Mouse (Mus musculus) ES-Bruce4 (cell line): ENCODE results near the gene Lipe. TPM values are rescaled to one million over a fixed set of nuclear protein-coding genes. Genes with fewer than 3 reads are reported as not detected.

Experiments used
- H3K27ac ChIP-seq: 2 replicates; pipeline ENCODE4 v1.5.1; 2012; ENCODE audit warnings: low read length, inconsistent platforms; ENCODE audit not compliant: insufficient read depth
- H3K27me3 ChIP-seq: 2 replicates; pipeline ENCODE4 v1.6.1; 2012; ENCODE audit warnings: mild to moderate bottlenecking, low read length, inconsistent platforms; ENCODE audit not compliant: control insufficient read depth, poor library complexity, insufficient read depth, severe bottlenecking
- H3K36me3 ChIP-seq: 2 replicates; pipeline ENCODE4 v1.6.1; 2012; ENCODE audit warnings: inconsistent platforms, mild to moderate bottlenecking, low read length, moderate library complexity; ENCODE audit not compliant: control insufficient read depth, poor library complexity, insufficient read depth, severe bottlenecking
- H3K4me1 ChIP-seq: one replicate; pipeline ENCODE4 v1.8.1; 2011; ENCODE audit warnings: low read length; ENCODE audit not compliant: control insufficient read depth, insufficient read depth
- H3K4me3 ChIP-seq: 2 replicates; pipeline ENCODE4 v1.5.1; 2011; ENCODE audit warnings: low read depth, mild to moderate bottlenecking, low read length
- H3K9ac ChIP-seq: 2 replicates; pipeline ENCODE4 v1.6.1; 2012; ENCODE audit warnings: low read depth, mild to moderate bottlenecking, inconsistent platforms; ENCODE audit not compliant: poor library complexity, severe bottlenecking
- H3K9me3 ChIP-seq: replicated peaks from 2 replicates; pipeline ENCODE4 v1.6.1; 2012; ENCODE audit warnings: mild to moderate bottlenecking, low read length, inconsistent platforms; ENCODE audit not compliant: control insufficient read depth, poor library complexity, insufficient read depth, severe bottlenecking
- CTCF ChIP-seq: IDR thresholded peaks from one replicate; pipeline ENCODE4 v1.8.1; 2011; ENCODE audit warnings: low read depth, low read length
- EP300 ChIP-seq: IDR thresholded peaks from 2 replicates; pipeline ENCODE4 v1.6.1; 2011; ENCODE audit warnings: low read depth, low read length; ENCODE audit not compliant: insufficient read depth
- POLR2A ChIP-seq: IDR thresholded peaks from one replicate; pipeline ENCODE4 v1.8.1; 2011; ENCODE audit warnings: low read length; ENCODE audit not compliant: insufficient read depth
- polyA plus RNA-seq: library from polyadenylated mRNA; stranded (reverse); fragments of >200 nt; gene quantifications from 2 replicates; pipeline ENCODE4 v1.2.4, GENCODE M21; 2011; ENCODE audit warnings: low read depth; ENCODE audit not compliant: missing spikeins, insufficient read depth, insufficient read length

The Lipe gene
- polyA plus RNA-seq, 1 experiment: 18.0 TPM

- no peak overlapping the region for H3K9ac ChIP-seq
- H3K27me3 ChIP-seq: no peaks in the 10 kb centered on the region
- H3K4me3 ChIP-seq: no peak overlapping the region
- H3K27ac ChIP-seq: no peak overlapping the region
- no peaks in the 10 kb centered on the region for H3K9me3 ChIP-seq
- H3K36me3 ChIP-seq: no peaks in the 10 kb centered on the region
- H3K4me1 ChIP-seq: no peaks in the 10 kb centered on the region
- TF ChIP-seq CTCF: no peak
- no peak for TF ChIP-seq POLR2A
- no peak for TF ChIP-seq EP300
Observed at GRCm38 (mm10) chr7:25391856-25392453, 6.6 kb downstream of the Lipe start.

- H3K4me3 ChIP-seq: no peak overlapping the region
- H3K4me1 ChIP-seq: no peaks in the 10 kb centered on the region
- no peaks in the 10 kb centered on the region for H3K36me3 ChIP-seq
- no peak overlapping the region for H3K9ac ChIP-seq
- no peaks in the 10 kb centered on the region for H3K9me3 ChIP-seq
- no peak overlapping the region for H3K27ac ChIP-seq
- no peaks in the 10 kb centered on the region for H3K27me3 ChIP-seq
- TF ChIP-seq EP300 (no peak), CTCF (no peak), POLR2A (no peak)
Observed at GRCm38 (mm10) chr7:25390986-25391385, 7.5 kb downstream of the Lipe start.

- H3K9me3 ChIP-seq: no peaks in the 10 kb centered on the region
- no peak overlapping the region for H3K9ac ChIP-seq
- no peak for TF ChIP-seq EP300
- no peak for TF ChIP-seq POLR2A
- no peak for TF ChIP-seq CTCF
- no peak overlapping the region for H3K27ac ChIP-seq
- H3K27me3 ChIP-seq: no peaks in the 10 kb centered on the region
- H3K36me3 ChIP-seq: no peaks in the 10 kb centered on the region
- no peaks in the 10 kb centered on the region for H3K4me1 ChIP-seq
- H3K4me3 ChIP-seq: no peak overlapping the region
Observed at GRCm38 (mm10) chr7:25390054-25390770, 8.3 kb downstream of the Lipe start.

- no peaks in the 10 kb centered on the region for H3K27me3 ChIP-seq
- H3K36me3 ChIP-seq: no peaks in the 10 kb centered on the region
- H3K9ac ChIP-seq: no peak overlapping the region
- H3K27ac ChIP-seq: no peak overlapping the region
- no peaks in the 10 kb centered on the region for H3K4me1 ChIP-seq
- H3K9me3 ChIP-seq: no peaks in the 10 kb centered on the region
- H3K4me3 ChIP-seq: no peak overlapping the region
- TF ChIP-seq POLR2A: no peak
- no peak for TF ChIP-seq EP300
- no peak for TF ChIP-seq CTCF
Observed at GRCm38 (mm10) chr7:25388916-25389315, 9.6 kb downstream of the Lipe start.

GRCm38 (mm10) chr7:25387811-25388440 is 10.6 kb downstream of the Lipe start:
- no peaks in the 10 kb centered on the region for H3K36me3 ChIP-seq
- H3K9me3 ChIP-seq: no peaks in the 10 kb centered on the region
- no peak overlapping the region for H3K27ac ChIP-seq
- H3K9ac ChIP-seq: no peak overlapping the region
- H3K4me3 ChIP-seq: no peak overlapping the region
- H3K27me3 ChIP-seq: no peaks in the 10 kb centered on the region
- no peaks in the 10 kb centered on the region for H3K4me1 ChIP-seq
- TF ChIP-seq EP300 (no peak), CTCF (no peak), POLR2A (no peak)
